Mouse (Mus musculus): ENCODE measurements around the gene Olfr782.
"Not testable (repeated sequence)": the region's sequence is repeated elsewhere in the genome, so short reads cannot be mapped to it uniquely, and the experiment has no call there.

- not testable (repeated sequence) for TF ChIP-seq GATA1 (IDR thresholded peaks at IDR 0.05; ENCODE audit: borderline replicate concordance, low read length); FLI1 (IDR thresholded peaks at IDR 0.05; ENCODE audit: low read length)
Measured at GRCm38 (mm10) chr10:129313521-129313920, 35.1 kb upstream of the Olfr782 start.

Data from megakaryocyte, embryonic 14.5 days (primary cell).